Mouse (Mus musculus): ENCODE results near the gene Uncx.

- TF ChIP-seq CTCF (conservative IDR thresholded peaks at IDR 0.05; ENCODE audit: insufficient read depth, insufficient read length, low read depth, low read length) (no peak), POLR2A (IDR thresholded peaks at IDR 0.05; ENCODE audit: low read depth, low read length) (no peak)
These were observed 12.3 kb downstream of the Uncx start for GRCm38 (mm10) chr5:139555476-139556115.

Data from kidney, adult 2 months (tissue).